Mouse (Mus musculus) heart, adult 2 months (tissue): ENCODE data around the gene Golph3.

Source experiments
- CTCF ChIP-seq: fragments of 200-600 bp; IDR thresholded peaks from 2 replicates; pipeline ENCODE4 v1.8.1; 2022; ENCODE audit warnings: antibody characterized with exemption, mild to moderate bottlenecking, moderate library complexity
- POLR2A ChIP-seq: fragments of 200-500 bp; IDR thresholded peaks from 2 replicates; pipeline ENCODE4 v1.6.1; 2011; ENCODE audit warnings: mild to moderate bottlenecking, low read depth, low read length, control low read depth; ENCODE audit not compliant: insufficient read depth

DNA sequence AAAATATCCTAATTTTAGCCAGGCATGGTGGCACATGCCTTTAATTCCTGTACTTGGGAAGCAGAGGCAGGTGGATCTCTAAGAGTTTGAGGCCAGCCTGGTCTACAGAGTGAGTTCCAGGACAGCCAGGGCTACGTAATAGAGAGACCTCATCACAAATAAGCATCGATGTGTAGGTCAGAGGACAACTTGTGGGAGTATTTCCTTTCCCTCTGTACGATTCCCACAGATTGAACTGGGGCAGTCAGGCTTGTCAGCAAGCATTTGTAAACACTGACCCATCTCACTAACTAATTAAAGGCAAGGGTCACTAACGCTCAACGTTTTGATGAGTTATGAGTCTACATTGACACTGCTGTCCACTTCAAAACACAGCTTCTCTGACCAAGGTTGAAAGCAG, 6.7 kb upstream of the Golph3 start:
- TF ChIP-seq CTCF (no peak), POLR2A (no peak)
